Mouse (Mus musculus): ENCODE measurements around the gene Ntsr2. TPM values are rescaled to one million over a fixed set of nuclear protein-coding genes. Genes with fewer than 3 reads are reported as not detected.
"Not testable (repeated sequence)": the region's sequence is repeated elsewhere in the genome, so short reads cannot be mapped to it uniquely, and the experiment has no call there.

Gene Ntsr2
- total RNA-seq, 2 experiments from 2014 or later = 151 to 171 TPM

DNA sequence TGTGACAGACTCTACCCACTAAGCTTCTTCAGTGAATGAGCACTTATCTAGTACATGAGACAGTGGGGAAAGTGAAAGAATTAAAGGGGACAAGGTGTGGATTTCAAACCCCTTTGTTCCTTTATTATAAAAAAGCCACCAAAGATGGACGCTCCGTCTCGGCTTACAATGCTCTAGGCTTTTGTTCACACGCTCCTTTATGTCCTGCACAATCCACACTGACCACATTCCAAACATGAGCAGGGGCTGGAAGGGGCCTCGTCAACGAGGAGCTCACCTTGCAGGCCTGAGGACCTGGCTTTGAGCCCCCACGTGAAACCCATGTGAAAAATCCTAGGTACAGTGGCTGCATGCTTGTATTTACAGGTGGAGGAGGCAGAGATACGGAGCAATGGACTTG is 8.5 kb upstream of the Ntsr2 start:
- DNase-seq (ENCODE audit: low spot score in 2 of 2) = no peak
- intact Hi-C loops (cut with DNase I) = no loop called here

DNA sequence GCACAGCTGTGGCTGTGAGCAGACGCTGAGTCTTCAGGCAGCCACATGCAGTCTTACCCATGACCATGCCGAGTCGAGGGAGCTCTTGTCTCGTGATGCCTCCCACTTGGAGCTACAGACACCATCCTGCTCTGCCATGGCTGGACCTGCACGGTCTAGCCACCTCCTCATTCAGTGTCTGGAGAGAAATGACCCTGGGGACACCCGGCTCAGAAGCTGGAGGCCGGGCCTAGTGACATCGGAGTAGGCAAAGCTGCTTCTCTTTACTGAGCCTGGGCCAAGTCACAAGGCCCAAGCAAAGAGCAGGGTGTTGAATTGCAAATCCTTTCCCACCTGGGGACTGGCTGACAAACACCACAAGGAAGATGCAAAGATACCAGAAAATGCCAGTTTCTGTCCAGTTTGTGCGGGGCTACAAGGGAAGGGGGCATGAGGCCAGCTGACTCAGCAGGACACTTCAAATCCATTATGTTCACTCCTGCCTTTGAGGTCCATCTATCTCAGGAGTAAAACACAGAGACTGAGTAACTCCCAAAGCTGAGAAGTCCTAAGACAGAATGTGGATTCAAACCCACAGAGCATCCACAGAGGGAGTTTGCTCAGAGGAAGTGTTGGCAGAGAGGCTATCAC is 6.3 kb upstream of the Ntsr2 start:
- no peak for DNase-seq (ENCODE audit: low spot score in 2 of 2)
- intact Hi-C loops (cut with DNase I) = no loop called here

DNA sequence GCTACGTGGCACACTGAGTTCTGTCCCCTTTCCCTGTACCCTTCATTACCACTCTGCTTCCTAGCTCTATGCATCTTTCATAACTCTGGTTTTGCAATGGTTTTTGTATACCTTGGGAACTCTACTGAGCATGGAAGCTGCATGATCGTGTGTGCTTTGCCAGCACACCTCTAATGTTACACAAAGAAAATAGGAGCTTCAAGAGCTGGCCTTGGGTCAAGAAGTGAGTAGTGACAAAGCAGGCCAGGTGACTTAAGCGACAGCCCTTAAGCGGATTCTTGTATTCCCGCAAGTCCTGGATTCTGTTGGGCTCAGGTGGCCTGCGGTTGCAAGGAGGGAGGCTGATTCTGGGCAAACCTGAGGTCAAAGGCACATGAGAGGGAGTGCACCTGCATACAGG is 4.9 kb upstream of the Ntsr2 start:
- intact Hi-C loops (cut with DNase I) = no loop called here
- no peak for DNase-seq (ENCODE audit: low spot score in 2 of 2)

DNA sequence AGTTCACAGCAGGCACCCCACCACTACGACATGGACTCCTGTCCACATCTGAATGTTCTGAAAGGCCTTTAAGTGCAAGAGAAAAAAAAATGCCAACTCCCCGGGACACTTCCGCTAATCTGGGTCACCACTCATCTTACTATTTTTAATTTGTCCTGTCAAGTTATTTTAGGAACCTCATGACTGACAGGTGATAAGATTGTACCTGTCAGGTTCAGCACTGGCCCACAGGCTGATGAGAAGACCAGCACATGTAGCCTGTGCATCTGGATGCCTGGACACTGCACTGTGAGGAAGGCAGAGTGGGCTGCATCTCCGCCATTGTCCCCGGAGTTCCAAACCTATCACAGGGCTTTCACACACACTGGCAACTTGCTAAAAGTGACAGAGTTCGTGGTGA is 3.4 kb upstream of the Ntsr2 start:
- intact Hi-C loops (cut with DNase I) = no loop called here
- no peak for DNase-seq (ENCODE audit: low spot score in 2 of 2)

DNA sequence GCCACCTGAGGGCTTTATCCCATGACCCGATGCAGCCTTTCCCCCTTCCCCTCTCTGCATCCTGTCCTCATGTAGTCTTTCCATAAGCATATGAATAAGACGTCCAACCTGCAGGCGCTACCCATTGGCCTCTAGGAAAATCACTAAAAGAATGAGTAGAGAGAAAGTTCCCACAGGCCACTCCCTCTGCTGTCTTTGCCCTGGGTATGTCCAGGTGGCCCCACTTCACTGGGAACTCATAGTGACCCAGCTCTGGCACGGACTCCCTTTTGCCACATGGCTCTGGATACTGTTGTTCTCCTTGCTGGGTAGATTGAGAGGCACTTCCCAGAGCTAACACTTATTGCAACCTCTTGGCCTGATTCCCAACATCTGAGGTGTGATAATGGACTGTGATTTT is 2.4 kb downstream of the Ntsr2 start:
- no peak for DNase-seq (ENCODE audit: low spot score in 2 of 2)
- intact Hi-C loops (cut with DNase I) = loop anchor here (5.0 kb wide), 1 partner anchor 88 kb away; no protein-coding TSS in a partner anchor

DNA sequence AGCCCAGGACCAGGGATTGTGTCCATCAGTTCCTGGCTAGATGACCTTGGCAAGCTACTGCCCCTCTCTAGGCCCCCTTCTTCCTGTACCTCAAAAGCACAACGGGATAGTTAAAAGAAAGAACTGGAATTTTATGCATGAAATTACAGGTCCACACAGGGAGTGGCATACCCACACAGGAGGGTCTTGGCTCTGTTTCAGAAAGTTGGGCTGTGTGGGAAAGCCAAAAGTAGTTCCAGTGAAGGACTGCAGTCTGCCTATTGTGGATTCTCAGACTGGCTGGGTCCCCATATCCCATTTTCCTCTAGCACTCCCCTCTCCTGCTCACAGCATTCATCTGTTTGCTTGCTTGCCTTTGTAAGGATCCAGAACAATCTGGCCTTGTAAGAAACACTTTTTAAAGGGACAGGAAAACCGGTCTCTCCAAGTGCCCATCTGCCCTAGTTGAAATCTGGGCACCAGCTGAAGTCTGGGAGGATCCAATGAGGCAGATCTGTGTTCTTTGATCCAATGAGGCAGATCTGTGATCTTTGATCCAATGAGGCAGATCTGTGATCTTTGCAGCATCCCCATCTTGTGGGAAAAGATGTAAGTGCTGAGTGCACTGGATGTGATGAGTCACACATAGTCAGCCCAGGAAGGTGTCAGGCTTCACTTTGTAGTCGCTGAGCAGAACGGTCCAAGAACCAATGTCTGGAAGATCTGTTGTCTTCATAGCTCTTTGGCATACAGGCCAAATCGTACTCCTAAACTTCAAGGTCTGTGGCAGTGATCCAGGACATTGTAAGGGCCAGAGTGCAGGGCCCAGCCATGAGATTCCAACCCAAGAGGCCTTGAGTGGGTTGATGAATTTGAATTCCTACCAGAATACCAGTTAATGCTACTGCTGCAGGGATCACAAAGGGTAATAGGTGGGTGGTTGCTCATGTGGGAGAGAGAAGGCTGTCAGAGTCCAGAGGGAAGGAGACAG is 4.0 kb downstream of the Ntsr2 start:
- peak; percentile 25 to 54 for DNase-seq (ENCODE audit: low spot score in 2 of 2)

DNA sequence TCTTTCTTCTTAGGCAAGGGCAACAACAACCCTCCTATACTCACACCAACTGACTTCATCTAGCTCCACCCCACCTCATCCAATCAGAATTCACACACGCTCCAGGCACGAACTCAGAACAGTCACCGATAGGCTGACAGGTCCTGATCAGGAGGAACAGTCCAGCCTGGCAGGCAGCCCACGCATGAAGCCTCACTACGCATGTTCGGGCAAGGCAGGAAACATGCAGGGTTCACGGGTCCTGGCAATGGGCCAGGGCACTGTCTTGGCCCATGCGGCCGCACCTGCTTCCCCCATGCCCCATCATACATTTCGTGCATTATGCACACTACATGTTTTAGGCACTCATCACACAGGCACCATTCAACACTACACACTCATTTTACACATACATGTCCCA is 8.3 kb downstream of the Ntsr2 start:
- intact Hi-C loops (cut with DNase I) = no loop called here
- no peak for DNase-seq (ENCODE audit: low spot score in 2 of 2)

More for the DNA sequence above, 4.0 kb downstream of the Ntsr2 start:
- intact Hi-C loops (cut with DNase I) = loop anchor here (5.0 kb wide), 1 partner anchor 90 kb away; no protein-coding TSS in a partner anchor

DNA sequence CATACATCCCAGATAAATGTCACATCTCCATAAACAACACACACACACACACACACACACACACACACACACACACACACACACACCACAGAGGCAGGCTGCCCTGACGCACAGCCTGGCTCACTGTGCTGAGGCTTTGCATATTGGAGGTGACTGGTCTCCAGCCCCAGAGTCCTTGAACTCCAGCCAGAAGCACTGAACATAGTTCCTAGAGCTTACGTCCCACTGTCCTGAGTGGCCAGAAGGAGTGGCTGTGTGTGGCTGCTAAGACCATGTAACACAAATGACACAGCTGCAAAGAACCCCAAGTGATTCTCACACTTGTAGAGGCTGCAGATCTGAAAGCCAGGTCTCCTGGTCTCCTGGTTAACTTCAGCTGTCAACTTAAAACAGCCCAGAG is 8.8 kb downstream of the Ntsr2 start:
- intact Hi-C loops (cut with DNase I) = no loop called here
- no peak for DNase-seq (ENCODE audit: low spot score in 2 of 2)

DNA sequence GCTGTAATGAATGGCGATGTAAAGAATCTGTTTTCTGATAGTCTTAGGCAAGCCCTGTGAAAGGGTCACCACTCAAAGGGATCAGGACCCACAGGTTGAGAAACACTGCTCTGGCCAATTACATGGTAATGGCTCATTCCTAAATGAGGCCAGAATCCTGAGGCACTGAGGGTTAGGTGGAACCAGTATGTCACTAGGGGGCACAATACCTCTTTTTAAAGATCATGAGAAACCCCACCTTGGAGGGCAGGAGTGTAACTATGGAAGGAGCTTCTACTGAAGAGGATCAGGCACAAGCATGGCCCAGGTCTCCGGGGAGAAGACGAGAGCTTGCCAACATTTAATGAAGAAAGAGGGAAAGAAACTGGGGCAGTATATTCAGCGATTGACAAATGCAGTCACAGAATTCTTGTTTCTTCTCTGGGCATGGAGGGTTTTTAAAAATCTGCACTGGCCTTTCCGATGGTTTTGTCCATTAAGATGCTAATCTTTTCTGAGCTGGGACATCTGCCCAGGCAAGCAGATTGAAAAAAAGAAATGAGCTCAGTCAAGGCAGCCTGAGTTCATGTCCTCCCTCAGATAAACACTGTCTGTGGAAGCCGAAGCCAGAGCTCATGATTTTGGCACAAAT is 9.9 kb downstream of the Ntsr2 start:
- DNase-seq (ENCODE audit: low spot score in 2 of 2) = peak in 1 of 2 experiments; percentile 70
- intact Hi-C loops (cut with DNase I) = no loop called here

DNA sequence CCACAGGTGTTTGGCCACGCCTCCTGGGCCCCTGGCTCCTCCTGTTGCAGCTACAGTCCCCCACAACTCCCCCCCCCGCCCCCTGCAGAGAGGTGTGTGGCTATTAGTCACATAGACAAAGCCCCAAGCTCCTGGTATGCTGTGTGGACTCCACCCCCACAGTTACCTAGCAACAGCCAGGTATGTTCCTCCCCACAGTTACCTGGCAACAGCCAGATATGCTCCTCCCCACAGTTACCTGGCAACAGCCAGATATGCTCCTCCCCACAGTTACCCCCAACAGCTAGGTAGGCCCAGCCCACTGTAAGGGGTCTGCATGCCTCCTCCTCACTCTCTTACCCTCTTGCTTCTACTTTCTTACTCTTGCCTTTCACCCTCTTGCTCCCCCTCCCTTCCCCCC is 11.8 kb downstream of the Ntsr2 start:
- DNase-seq (ENCODE audit: low spot score in 2 of 2) = no peak
- intact Hi-C loops (cut with DNase I) = no loop called here

DNA sequence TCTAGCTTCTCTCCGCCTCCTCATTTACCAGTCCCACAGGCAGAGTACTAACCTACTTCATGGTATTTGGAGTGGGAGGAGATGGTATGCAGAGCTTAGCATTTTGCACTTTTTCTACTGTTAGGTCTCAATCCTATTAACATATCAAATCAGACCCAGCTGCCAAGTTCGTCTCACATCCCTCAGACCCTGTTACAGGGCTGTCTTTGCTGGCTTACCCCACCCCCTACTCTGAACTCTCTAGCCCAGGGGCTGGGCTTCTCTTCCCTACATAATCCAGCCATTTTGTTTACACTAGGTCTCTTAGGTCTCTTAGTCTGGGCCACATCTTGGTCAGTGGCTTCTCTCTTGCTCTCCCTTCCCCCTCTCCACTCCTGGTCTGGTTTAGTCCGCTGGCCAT is 16.0 kb downstream of the Ntsr2 start:
- intact Hi-C loops (cut with DNase I) = no loop called here
- no peak for DNase-seq (ENCODE audit: low spot score in 2 of 2)

DNA sequence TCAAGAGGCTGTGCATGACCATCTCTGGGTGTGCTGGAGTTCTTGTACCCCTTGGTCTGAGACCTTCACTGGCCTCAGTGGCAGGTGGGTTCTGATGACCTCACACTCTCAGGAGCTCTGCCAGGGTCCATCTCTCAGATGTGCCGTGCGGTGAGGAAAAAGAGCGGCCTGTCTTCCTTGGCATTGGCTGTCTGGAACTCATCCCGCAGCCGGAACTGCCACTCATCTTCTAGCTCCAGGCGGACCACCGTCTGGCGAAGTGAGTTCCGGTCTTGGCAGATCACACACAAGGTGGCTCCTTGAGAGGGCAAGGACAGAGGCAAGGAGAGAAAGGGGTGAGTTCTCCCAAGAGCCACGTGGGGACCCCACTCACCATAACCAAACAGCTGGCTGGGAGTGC is 19.1 kb downstream of the Ntsr2 start:
- no peak for DNase-seq (ENCODE audit: low spot score in 2 of 2)
- intact Hi-C loops (cut with DNase I) = no loop called here

DNA sequence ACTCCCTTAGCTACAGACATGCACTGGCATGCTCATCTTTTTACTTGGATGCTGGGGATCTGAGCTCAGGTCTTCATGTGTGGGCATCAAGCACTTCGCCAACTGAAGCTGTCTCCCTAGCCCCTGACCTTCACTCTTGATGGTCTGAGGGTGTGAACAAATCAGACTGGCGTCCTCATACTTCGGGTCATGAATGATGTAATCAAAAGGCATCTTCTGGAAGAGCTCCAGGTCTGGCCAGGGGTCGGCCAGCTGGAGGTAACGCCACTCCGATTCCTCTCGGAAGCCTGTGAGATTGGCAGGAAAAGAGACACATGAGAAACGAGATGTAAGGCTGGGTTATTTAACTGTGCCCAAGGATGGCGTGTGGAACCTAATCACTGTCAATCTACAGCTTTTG is 37.4 kb downstream of the Ntsr2 start:
- DNase-seq (ENCODE audit: low spot score in 2 of 2) = no peak
- intact Hi-C loops (cut with DNase I) = no loop called here

DNA sequence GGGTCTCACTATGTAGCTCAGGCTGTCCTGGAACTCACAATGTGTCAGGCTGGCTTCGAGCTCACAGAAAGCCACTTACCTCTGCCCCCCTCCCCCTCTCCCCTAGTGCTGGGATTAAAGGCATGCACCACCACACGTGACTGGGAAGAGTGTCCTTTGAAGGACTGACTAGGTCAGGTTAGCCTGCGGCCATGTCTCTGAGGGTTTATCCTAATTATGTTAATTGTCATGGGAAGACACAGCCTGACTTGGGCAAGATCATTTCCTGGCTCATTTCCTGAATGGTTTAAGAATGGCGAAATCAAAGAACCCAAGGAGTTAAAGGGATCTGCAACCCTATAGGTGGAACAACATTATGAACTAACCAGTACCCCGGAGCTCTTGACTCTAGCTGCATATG is 41.6 kb downstream of the Ntsr2 start:
- no peak for DNase-seq (ENCODE audit: low spot score in 2 of 2)
- intact Hi-C loops (cut with DNase I) = no loop called here

DNA sequence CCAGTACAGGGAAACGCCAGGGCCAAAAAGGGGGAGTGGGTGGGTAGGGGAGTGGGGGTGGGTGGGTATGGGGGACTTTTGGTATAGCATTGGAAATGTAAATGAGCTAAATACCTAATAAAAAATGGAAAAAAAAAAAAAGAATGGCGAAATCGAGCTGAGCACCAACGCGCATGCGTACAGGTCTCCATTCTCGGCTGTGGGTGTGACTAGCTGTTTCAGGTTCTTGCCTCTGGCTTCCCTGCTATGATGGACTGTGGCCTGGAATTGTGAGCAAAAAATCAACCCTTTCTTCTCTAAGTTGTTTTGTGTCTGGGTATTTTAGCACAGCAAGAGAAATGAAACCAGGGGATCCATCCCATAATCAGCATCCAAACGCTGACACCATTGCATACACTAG is 42.1 kb downstream of the Ntsr2 start:
- DNase-seq (ENCODE audit: low spot score in 2 of 2); intact Hi-C loops (cut with DNase I): not testable (repeated sequence)

DNA sequence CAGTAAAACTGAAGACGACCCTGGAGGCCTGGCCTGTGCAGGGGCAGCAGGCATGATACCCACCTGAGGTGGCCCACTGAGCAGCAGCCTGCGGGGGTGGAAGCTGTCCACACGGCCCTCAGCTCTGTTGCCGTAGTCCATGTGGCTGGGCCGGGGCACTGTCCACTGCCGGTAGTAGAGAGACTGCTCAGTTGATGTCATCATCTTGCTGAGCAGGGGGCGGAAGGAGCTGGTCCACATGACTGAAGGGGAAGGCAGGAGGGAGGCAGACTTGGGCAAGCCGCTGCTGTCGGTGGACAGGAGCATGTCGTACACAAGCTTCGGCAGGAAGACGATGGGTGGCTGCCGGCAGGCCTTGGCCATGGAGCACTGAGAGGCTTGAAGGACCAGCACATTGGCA is 43.0 kb downstream of the Ntsr2 start:
- no peak for DNase-seq (ENCODE audit: low spot score in 2 of 2)
- intact Hi-C loops (cut with DNase I) = no loop called here

DNA sequence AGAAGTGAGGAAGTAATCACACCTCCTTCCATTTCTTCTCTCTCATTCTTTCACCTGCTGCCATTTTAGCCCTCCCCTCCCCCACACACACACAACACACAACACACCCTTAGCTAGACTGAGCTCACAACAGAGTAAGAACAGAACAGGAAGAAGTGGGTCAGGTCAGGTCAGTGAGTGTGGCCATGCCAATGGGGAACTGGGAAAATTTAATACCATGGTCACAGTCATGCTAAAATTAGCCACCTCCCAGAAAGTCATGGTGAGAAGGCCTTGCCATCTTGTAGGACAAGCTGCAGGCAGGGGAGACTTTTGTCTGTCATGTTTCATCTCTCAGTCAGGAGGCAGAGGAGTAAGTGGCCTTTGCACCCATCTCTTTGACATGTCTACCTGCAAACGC is 45.5 kb downstream of the Ntsr2 start:
- intact Hi-C loops (cut with DNase I) = no loop called here
- DNase-seq (ENCODE audit: low spot score in 2 of 2) = no peak

All from left cerebral cortex, postnatal 25 days (tissue).